ENCODE assay signal across 15 mouse cellular contexts in genomic region chr1:72452839-72453238, GRCm38 (mm10).
DNase-seq lines count a peak whose midpoint lies in the region; TF ChIP-seq lines count a peak whose summit lies in the region.
"Had no signal": no experiment of that assay in that cellular context is flagged by ENCODE, and none has a peak within 500 bp of the region (broad histone marks: within the 10 kb centered on the region; RNA-seq: fewer than 3 reads in every experiment).

No protein-coding gene starts in this region.

- peak; percentile 18 to 24 for DNase-seq in adrenal gland, postnatal 36 days
- DNase-seq in adrenal gland, adult 18-20 months (ENCODE audit: low spot score in 2 of 2): no peak
- peak; percentile 11 for DNase-seq in kidney, adult 2 months
- no peak for DNase-seq in kidney, adult 18-20 months
- peak; percentile 21 for DNase-seq in cerebellum, adult 9-11 months
- peak; percentile 47 to 56 for DNase-seq in cerebellum, postnatal 14 days
- DNase-seq in embryo, embryonic 9.5 days (ENCODE audit: extremely low spot score): no peak
- DNase-seq: gastrocnemius, postnatal 14 days; heart, adult 2 months; kidney, adult 9 months had no signal

- TF ChIP-seq POLR2A in kidney, adult 2 months (IDR thresholded peaks at IDR 0.05; ENCODE audit: low read depth, low read length): no peak

- TF ChIP-seq CTCF in kidney, adult 2 months (conservative IDR thresholded peaks at IDR 0.05; ENCODE audit: insufficient read depth, insufficient read length, low read depth, low read length): no peak

- H3K27me3 ChIP-seq in kidney, adult 2 months (replicated peaks; ENCODE audit: control insufficient read depth, insufficient read depth, low read length): no peaks in the 10 kb centered on the region; the same call in 1 of the 2 replicates
- H3K27me3 ChIP-seq: embryonic facial prominence, embryonic 13.5 days; forebrain, embryonic 12.5 days; heart, embryonic 12.5 days; hindbrain, embryonic 15.5 days had no signal

- no peak overlapping the region for H3K4me3 ChIP-seq in kidney, adult 2 months (ENCODE audit: insufficient read depth, low read depth, low read length)
- H3K4me3 ChIP-seq: embryonic facial prominence, embryonic 13.5 days; forebrain, embryonic 12.5 days; heart, adult 2 months; heart, embryonic 12.5 days; hindbrain, embryonic 15.5 days had no signal

- no peaks in the 10 kb centered on the region for H3K36me3 ChIP-seq in kidney, adult 2 months (ENCODE audit: control insufficient read depth, insufficient read depth, low read length)
- H3K36me3 ChIP-seq: embryonic facial prominence, embryonic 13.5 days; forebrain, embryonic 12.5 days; heart, embryonic 12.5 days; hindbrain, embryonic 15.5 days had no signal

- 72% methylated on average over 2 of the region's 2 CpGs for WGBS in kidney, adult 2 months

- no peak overlapping the region for H3K27ac ChIP-seq in kidney, adult 2 months (ENCODE audit: insufficient read depth, low read depth, low read length)
- H3K27ac ChIP-seq: embryonic facial prominence, embryonic 13.5 days; forebrain, embryonic 12.5 days; heart, adult 2 months; hindbrain, embryonic 15.5 days; kidney, postnatal 0 days had no signal

- 0 out of 2 replicates have a peak, but pooled peaks cover 4% of the 10 kb centered on the region for H3K4me1 ChIP-seq in kidney, adult 2 months (ENCODE audit: control insufficient read depth, insufficient read depth, low read length)
- H3K4me1 ChIP-seq: embryonic facial prominence, embryonic 13.5 days; heart, embryonic 12.5 days had no signal

Comparison
In these comparisons a context has a peak if more than half of its experiments do, and no peak if none do; other contexts are left out.
1. DNase-seq: peak in adrenal gland, postnatal 36 days (2 of 2), kidney, adult 2 months (single experiment), cerebellum, adult 9-11 months (single experiment) and cerebellum, postnatal 14 days (2 of 2); none in adrenal gland, adult 18-20 months (0 of 2), kidney, adult 18-20 months (single experiment) and embryo, embryonic 9.5 days (single experiment).